Mouse (Mus musculus) midbrain, embryonic 14.5 days (tissue): Measurements from ENCODE around the gene Mcemp1. TPM values are rescaled to one million over a fixed set of nuclear protein-coding genes. Genes with fewer than 3 reads are reported as not detected.
A peak's percentile ranks its signal among the peaks of the same experiment; 100 is the strongest.

Experiments
- ATAC-seq: fragments of 200-750 bp; cut with Nextera tagmentation; 2 replicates; pipeline ENCODE4 v1.8.0; 2017; ENCODE audit warnings: moderate number of reproducible peaks, moderate library complexity; ENCODE audit not compliant: low FRiP score, low TSS enrichment
- DNase-seq: peaks from one replicate; pipeline ENCODE4 v3.0.0-alpha.2; 2015
- H3K27ac ChIP-seq: fragments of 300-500 bp; sonication (generic); replicated peaks from 2 replicates; pipeline ENCODE4 v1.5.1; 2014; ENCODE audit warnings: mild to moderate bottlenecking, low read depth, low read length, moderate library complexity
- H3K27me3 ChIP-seq: fragments of 300-500 bp; sonication (generic); 2 replicates; pipeline ENCODE4 v1.6.1; 2014; ENCODE audit warnings: low read length, control low read depth, mixed read lengths; ENCODE audit not compliant: control insufficient read depth, insufficient read depth
- H3K36me3 ChIP-seq: fragments of 300-500 bp; sonication (generic); 2 replicates; pipeline ENCODE4 v1.6.1; 2014; ENCODE audit warnings: low read length, control low read depth; ENCODE audit not compliant: control insufficient read depth, insufficient read depth
- H3K4me1 ChIP-seq: fragments of 300-500 bp; sonication (generic); 2 replicates; pipeline ENCODE4 v1.6.1; 2014; ENCODE audit warnings: mild to moderate bottlenecking, antibody characterized with exemption, low read length, control low read depth; ENCODE audit not compliant: control insufficient read depth, insufficient read depth
- H3K4me2 ChIP-seq: fragments of 300-500 bp; sonication (generic); 2 replicates; pipeline ENCODE4 v1.6.1; 2014; ENCODE audit warnings: mild to moderate bottlenecking, low read length, moderate library complexity
- H3K4me3 ChIP-seq: fragments of 300-500 bp; sonication (generic); replicated peaks from 2 replicates; pipeline ENCODE4 v1.5.1; 2014; ENCODE audit warnings: low read depth, low read length
- H3K9ac ChIP-seq: fragments of 300-500 bp; sonication (generic); replicated peaks from 2 replicates; pipeline ENCODE4 v1.6.1; 2014; ENCODE audit warnings: mild to moderate bottlenecking, low read length, moderate library complexity
- H3K9me3 ChIP-seq: fragments of 300-500 bp; sonication (generic); 2 replicates; pipeline ENCODE4 v1.6.1; 2016; ENCODE audit warnings: low read length, control low read depth, mixed read lengths; ENCODE audit not compliant: control insufficient read depth
- WGBS: fragments of 180-500 bp; shearing (Covaris S2); extraction: QIAGEN DNeasy Blood & Tissue Kit; methylation state at CpG from one replicate; pipeline ENCODE4 v1.1.7; 2014; 5-methylcytosine and 5-hydroxymethylcytosine counted together
- polyA plus RNA-seq: library from polyadenylated mRNA; unstranded; fragments of >200 nt; fragmentation: Nextera tagmentation; extraction: Ambion mirVana; gene quantifications from 2 replicates; pipeline ENCODE4 v1.2.1, GENCODE M21; 2014

Gene Mcemp1
- polyA plus RNA-seq, 1 experiment from 2014 or later: 0.14 TPM

GRCm38 (mm10) chr8:3656725-3657381 lies 8.7 kb upstream of the Mcemp1 start:
- DNase-seq (peak; percentile 51), ATAC-seq (peak; percentile 27; the same call in 1 of the 2 replicates)
- peak overlapping the region; percentile 18 for H3K4me2 ChIP-seq
- 0 out of 2 replicates have a peak overlapping the region, but pooled peaks have one; percentile 16 for H3K9ac ChIP-seq
- WGBS: 18% methylated on average over 7 of the region's 7 CpGs
- H3K4me1 ChIP-seq: peaks cover 8% of the 10 kb centered on the region; the same call in 1 of the 2 replicates
- no peak overlapping the region for H3K27ac ChIP-seq
- no peaks in the 10 kb centered on the region for H3K36me3 ChIP-seq
- H3K27me3 ChIP-seq: no peaks in the 10 kb centered on the region
- no peak overlapping the region for H3K4me3 ChIP-seq
- no peaks in the 10 kb centered on the region for H3K9me3 ChIP-seq

DNA sequence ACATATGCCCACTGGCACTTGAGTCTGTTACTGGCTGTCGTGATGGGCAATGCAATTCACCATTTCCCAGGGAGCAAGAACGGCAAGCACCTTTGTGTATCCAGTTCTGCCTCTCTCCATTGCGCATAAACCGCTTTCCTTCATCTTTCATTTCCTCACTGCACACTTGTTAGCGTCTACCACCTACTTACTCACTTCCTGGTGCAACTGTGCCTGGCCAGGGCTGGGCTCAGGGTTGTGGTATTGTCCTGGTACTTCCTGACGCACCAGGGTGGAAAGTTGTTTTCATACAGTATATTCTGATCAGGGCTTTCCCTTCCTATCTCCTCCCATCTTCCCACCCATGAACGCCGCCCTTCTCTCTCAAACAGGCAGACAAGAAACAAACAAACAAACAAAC lies 4.7 kb upstream of the Mcemp1 start:
- WGBS: 82% methylated on average over 8 of the region's 8 CpGs
- H3K27me3 ChIP-seq: no peaks in the 10 kb centered on the region
- no peaks in the 10 kb centered on the region for H3K36me3 ChIP-seq
- no peak overlapping the region for H3K9ac ChIP-seq
- DNase-seq (no peak), ATAC-seq (no peak)
- peaks cover 8% of the 10 kb centered on the region; the same call in 1 of the 2 replicates for H3K4me1 ChIP-seq
- no peak overlapping the region for H3K4me3 ChIP-seq
- H3K27ac ChIP-seq: no peak overlapping the region
- no peak overlapping the region for H3K4me2 ChIP-seq
- H3K9me3 ChIP-seq: no peaks in the 10 kb centered on the region

GRCm38 (mm10) chr8:3664405-3664804 lies 1.1 kb upstream of the Mcemp1 start:
- no peaks in the 10 kb centered on the region for H3K36me3 ChIP-seq
- WGBS: 59% methylated on average over 5 of the region's 5 CpGs
- no peaks in the 10 kb centered on the region for H3K9me3 ChIP-seq
- H3K9ac ChIP-seq: no peak overlapping the region
- no peaks in the 10 kb centered on the region for H3K4me1 ChIP-seq
- H3K4me3 ChIP-seq: no peak overlapping the region
- no peak overlapping the region for H3K4me2 ChIP-seq
- H3K27me3 ChIP-seq: no peaks in the 10 kb centered on the region
- no peak for ATAC-seq
- DNase-seq: no peak
- no peak overlapping the region for H3K27ac ChIP-seq

GRCm38 (mm10) chr8:3670388-3670787 lies 4.8 kb downstream of the Mcemp1 start:
- ATAC-seq (no peak), DNase-seq (no peak)
- Histone ChIP-seq H3K9me3 (no peaks in the 10 kb centered on the region), H3K4me1 (no peaks in the 10 kb centered on the region), H3K9ac (no peak overlapping the region), H3K4me3 (no peak overlapping the region), H3K4me2 (no peak overlapping the region), H3K36me3 (no peaks in the 10 kb centered on the region), H3K27ac (no peak overlapping the region), H3K27me3 (no peaks in the 10 kb centered on the region)
- 85% methylated on average over 2 of the region's 2 CpGs for WGBS

DNA sequence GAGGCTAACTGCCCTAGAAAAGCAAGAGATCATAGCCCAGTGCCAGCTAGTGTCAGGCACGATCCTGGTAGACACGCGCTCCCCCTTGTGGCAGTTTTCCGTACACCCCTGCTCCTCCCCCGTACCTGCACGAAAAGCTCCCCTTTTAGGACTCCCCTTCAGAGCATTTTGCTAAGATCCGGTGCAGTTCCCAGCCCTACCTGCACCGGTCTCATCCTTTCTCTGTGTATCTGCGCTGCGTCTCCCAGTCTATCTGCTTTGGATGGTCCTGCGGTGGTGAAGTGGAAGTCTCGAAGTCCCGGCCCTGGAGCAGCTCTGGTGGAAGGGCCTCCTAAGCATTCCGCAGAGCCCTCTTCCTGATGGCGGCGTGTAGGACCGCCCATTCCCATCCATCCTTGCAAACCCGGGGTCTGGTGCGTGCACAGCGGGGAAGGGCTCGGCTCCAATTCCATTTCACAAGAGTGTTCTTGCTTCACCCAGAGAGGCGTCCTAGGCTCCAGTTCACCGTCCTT lies 6.5 kb downstream of the Mcemp1 start, which contains the start of gene Fcor:
Gene Fcor (minus strand): TSS at position 383 of the 512 bp plus-strand sequence.
- H3K9ac ChIP-seq: peak within 1 kb of the TSS; percentile 39
- peak within 1 kb of the TSS; percentile 84 for H3K27ac ChIP-seq
- DNase-seq: peak; percentile 91
- peak within 1 kb of the TSS; percentile 40 for H3K4me3 ChIP-seq
- under 1% methylated on average over 23 of the region's 23 CpGs for WGBS
- peak; percentile 74 for ATAC-seq
- H3K9me3 ChIP-seq: no peaks in the 10 kb centered on the region
- H3K27me3 ChIP-seq: no peaks in the 10 kb centered on the region
- H3K4me2 ChIP-seq: peak within 1 kb of the TSS; percentile 65
- peaks cover under 1% of the 10 kb centered on the region for H3K4me1 ChIP-seq
- no peaks in the 10 kb centered on the region for H3K36me3 ChIP-seq

GRCm38 (mm10) chr8:3674671-3675070 lies 9.1 kb downstream of the Mcemp1 start:
- H3K9ac ChIP-seq: no peak overlapping the region
- no peak overlapping the region for H3K4me2 ChIP-seq
- ATAC-seq (no peak), DNase-seq (no peak)
- H3K27ac ChIP-seq: no peak overlapping the region
- 51% methylated on average over 3 of the region's 3 CpGs for WGBS
- peaks cover 11% of the 10 kb centered on the region for H3K36me3 ChIP-seq
- no peak overlapping the region for H3K4me3 ChIP-seq
- H3K27me3 ChIP-seq: no peaks in the 10 kb centered on the region
- no peaks in the 10 kb centered on the region for H3K9me3 ChIP-seq
- H3K4me1 ChIP-seq: peaks cover 10% of the 10 kb centered on the region

DNA sequence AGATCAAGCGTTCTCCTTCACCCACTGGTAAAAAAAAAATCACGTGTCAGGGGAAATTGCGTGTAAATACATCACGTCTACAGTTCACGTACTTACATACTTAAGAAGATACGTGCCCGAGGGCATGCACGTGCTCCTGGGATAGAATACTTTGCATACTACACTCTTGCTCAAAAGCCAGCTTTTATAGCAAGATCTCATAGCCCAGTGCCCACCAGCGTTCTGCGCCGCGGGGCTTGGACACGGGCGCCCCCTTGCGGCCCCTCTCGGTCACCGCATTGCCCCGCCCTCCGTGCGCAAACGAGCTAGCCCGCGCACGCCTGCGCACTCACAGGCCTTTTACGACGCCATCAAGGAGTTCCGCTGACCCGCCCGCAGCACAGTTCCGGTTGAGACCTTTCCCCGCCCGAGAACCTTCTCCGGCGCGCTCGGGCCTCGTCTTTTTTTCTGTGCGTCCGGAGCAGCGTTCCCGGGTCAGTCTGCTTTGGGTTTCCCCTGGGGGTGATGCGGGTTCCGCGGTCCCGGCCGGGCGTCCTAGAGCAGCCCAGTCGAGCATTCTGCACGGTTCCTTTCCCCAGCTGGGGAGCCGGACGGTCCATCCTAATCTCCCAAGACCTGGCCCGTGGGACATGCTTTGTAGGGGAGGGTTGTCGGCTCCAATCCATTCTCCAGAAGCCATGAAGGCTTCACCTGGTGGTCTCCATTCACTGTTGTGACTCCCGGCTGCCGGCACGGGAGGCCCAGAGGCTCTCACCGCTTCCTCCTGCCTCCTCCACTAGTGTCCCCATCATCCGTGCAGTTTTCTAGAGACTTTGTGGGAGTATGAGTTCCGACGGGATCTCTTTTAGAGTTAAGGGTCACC lies 10.8 kb downstream of the Mcemp1 start, which contains the start of gene Trappc5:
Gene Trappc5 (plus strand): TSS at position 169 of the 862 bp plus-strand sequence.
- Histone ChIP-seq H3K4me2 (peak within 1 kb of the TSS; percentile 91), H3K4me1 (peaks cover 10% of the 10 kb centered on the region), H3K9me3 (no peaks in the 10 kb centered on the region), H3K9ac (peak within 1 kb of the TSS; percentile 96), H3K36me3 (peaks cover 28% of the 10 kb centered on the region), H3K27me3 (no peaks in the 10 kb centered on the region), H3K4me3 (peak within 1 kb of the TSS; percentile 93), H3K27ac (peak within 1 kb of the TSS; percentile 83)
- WGBS: 1% methylated on average over 61 of the region's 61 CpGs
- DNase-seq (peak; percentile 97), ATAC-seq (peak; percentile 86)

- H3K4me2 ChIP-seq: peak overlapping the region; percentile 91
- H3K4me3 ChIP-seq: peak overlapping the region; percentile 93
- DNase-seq: peak; percentile 13
- H3K36me3 ChIP-seq: peaks cover 31% of the 10 kb centered on the region
- 5% methylated on average over 15 of the region's 15 CpGs for WGBS
- H3K9me3 ChIP-seq: no peaks in the 10 kb centered on the region
- ATAC-seq: 0 out of 2 replicates have a peak, but pooled peaks have one; percentile 3
- peak overlapping the region; percentile 96 for H3K9ac ChIP-seq
- H3K27ac ChIP-seq: peak overlapping the region; percentile 83
- H3K4me1 ChIP-seq: peaks cover 10% of the 10 kb centered on the region
- H3K27me3 ChIP-seq: no peaks in the 10 kb centered on the region
These were observed 11.5 kb downstream of the Mcemp1 start for GRCm38 (mm10) chr8:3676993-3677579.
